Mouse (Mus musculus): ENCODE measurements around the gene Ksr1.

DNA sequence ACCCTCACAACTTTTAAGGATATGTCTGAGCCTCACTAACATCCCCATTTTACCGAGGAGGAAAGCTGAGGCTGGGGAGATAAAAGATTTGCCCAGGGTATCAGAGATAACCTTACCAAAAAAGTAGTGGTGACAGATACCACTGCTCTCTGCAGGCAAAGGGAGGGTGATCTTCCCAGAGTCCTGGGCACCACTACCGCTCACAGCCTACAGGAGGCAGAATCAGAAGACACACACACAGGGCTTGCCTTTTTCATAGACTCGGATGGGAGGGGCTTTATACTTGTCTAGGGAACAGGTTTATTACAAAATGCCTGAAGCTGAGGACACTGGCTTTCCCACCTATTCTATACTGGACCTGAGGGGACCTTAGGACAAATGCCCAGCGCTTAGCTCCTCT is 43.9 kb downstream of the Ksr1 start:
- TF ChIP-seq SRF (IDR thresholded peaks at IDR 0.05; ENCODE audit: control insufficient read depth, insufficient read length, low read depth) = no peak
- TF ChIP-seq POLR2A (IDR thresholded peaks at IDR 0.05; ENCODE audit: insufficient read length, low read depth) = no peak
- no peak for TF ChIP-seq E2F4 (IDR thresholded peaks at IDR 0.05; ENCODE audit: insufficient read depth)
- no peak for TF ChIP-seq CEBPB (IDR thresholded peaks at IDR 0.05; ENCODE audit: insufficient read depth, poor library complexity, severe bottlenecking)
- TF ChIP-seq MAX (IDR thresholded peaks at IDR 0.05; ENCODE audit: low read depth) = no peak
